In genomic region chr4:100253401-100253800, GRCm38 (mm10) we compare ENCODE assay signal across 14 mouse cellular contexts.
"Had no signal": no experiment of that assay in that cellular context is flagged by ENCODE, and none has a peak within 500 bp of the region (broad histone marks: within the 10 kb centered on the region; RNA-seq: fewer than 3 reads in every experiment).

No protein-coding gene starts in this region.

- H3K9ac ChIP-seq: kidney, embryonic 15.5 days; liver, embryonic 13.5 days had no signal

- H3K4me2 ChIP-seq: kidney, embryonic 15.5 days; liver, embryonic 13.5 days; midbrain, embryonic 11.5 days had no signal

- H3K36me3 ChIP-seq: kidney, embryonic 15.5 days; liver, embryonic 13.5 days had no signal

- H3K27me3 ChIP-seq: kidney, embryonic 15.5 days; liver, embryonic 13.5 days had no signal

- H3K27ac ChIP-seq: layer of hippocampus, adult 2 months; liver, embryonic 13.5 days had no signal

- H3K9me3 ChIP-seq: kidney, embryonic 15.5 days; liver, embryonic 13.5 days had no signal

- H3K4me3 ChIP-seq: kidney, embryonic 15.5 days; layer of hippocampus, adult 2 months; liver, embryonic 13.5 days had no signal

- DNase-seq: kidney, adult 8-10 months; kidney, postnatal 14 days; layer of hippocampus, adult 9-11 months; liver, embryonic 13.5 days; lung, adult 2 months; lung, postnatal 14 days; lung, postnatal 4 days; midbrain, embryonic 14.5 days; right cerebral cortex, postnatal 4 days; thymus, adult 18-20 months; thymus, postnatal 4 days had no signal
